Mouse (Mus musculus): ENCODE data around the gene Smpx. TPM values are rescaled to one million over a fixed set of nuclear protein-coding genes. Genes with fewer than 3 reads are reported as not detected.

Gene Smpx
- polyA plus RNA-seq (2015; fragmentation: Nextera tagmentation; extraction: Ambion mirVana) = 2.0 and 5.3 TPM in 2 replicates

- H3K27me3 ChIP-seq = no peaks in the 10 kb centered on the region
- no peak within 1 kb of the TSS for H3K27ac ChIP-seq (replicated peaks)
- ATAC-seq (ENCODE audit: insufficient read depth) = no peak
- H3K9me3 ChIP-seq (replicated peaks) = no peaks in the 10 kb centered on the region
- no peak within 1 kb of the TSS for H3K4me3 ChIP-seq (replicated peaks)
- no peak within 1 kb of the TSS for H3K4me2 ChIP-seq
- WGBS (ENCODE audit: insufficient replicate concordance) = 46% methylated on average over 8 of the region's 8 CpGs
- H3K36me3 ChIP-seq (replicated peaks) = no peaks in the 10 kb centered on the region
- H3K9ac ChIP-seq = no peak within 1 kb of the TSS
- H3K4me1 ChIP-seq (replicated peaks) = no peaks in the 10 kb centered on the region
Measured at GRCm38 (mm10) chrX:157698862-157699261, at the start of gene Smpx. Smpx (plus strand) TSS chrX:157698910.

- ATAC-seq (ENCODE audit: insufficient read depth) = no peak
- no peaks in the 10 kb centered on the region for H3K36me3 ChIP-seq (replicated peaks)
- H3K4me3 ChIP-seq (replicated peaks) = no peak overlapping the region
- no peak overlapping the region for H3K9ac ChIP-seq
- H3K27ac ChIP-seq (replicated peaks) = no peak overlapping the region
- no peak overlapping the region for H3K4me2 ChIP-seq
- no peaks in the 10 kb centered on the region for H3K27me3 ChIP-seq
- H3K9me3 ChIP-seq (replicated peaks) = no peaks in the 10 kb centered on the region
- H3K4me1 ChIP-seq (replicated peaks) = no peaks in the 10 kb centered on the region
Measured at GRCm38 (mm10) chrX:157655047-157655446, 43.7 kb upstream of the Smpx start.

- Histone ChIP-seq H3K4me1 (replicated peaks) (no peaks in the 10 kb centered on the region), H3K9me3 (replicated peaks) (no peaks in the 10 kb centered on the region), H3K36me3 (replicated peaks) (no peaks in the 10 kb centered on the region), H3K27ac (replicated peaks) (no peak overlapping the region), H3K4me3 (replicated peaks) (no peak overlapping the region), H3K27me3 (no peaks in the 10 kb centered on the region), H3K4me2 (no peak overlapping the region), H3K9ac (no peak overlapping the region)
- ATAC-seq (ENCODE audit: insufficient read depth) = no peak
Measured at GRCm38 (mm10) chrX:157657356-157657755, 41.4 kb upstream of the Smpx start.

GRCm38 (mm10) chrX:157671820-157672219 is 26.9 kb upstream of the Smpx start:
- Histone ChIP-seq H3K9ac (no peak overlapping the region), H3K27ac (replicated peaks) (no peak overlapping the region), H3K27me3 (no peaks in the 10 kb centered on the region), H3K36me3 (replicated peaks) (no peaks in the 10 kb centered on the region), H3K9me3 (replicated peaks) (no peaks in the 10 kb centered on the region), H3K4me2 (no peak overlapping the region), H3K4me3 (replicated peaks) (no peak overlapping the region), H3K4me1 (replicated peaks) (no peaks in the 10 kb centered on the region)
- WGBS (ENCODE audit: insufficient replicate concordance) = 55% methylated on average over 2 of the region's 2 CpGs
- no peak for ATAC-seq (ENCODE audit: insufficient read depth)

GRCm38 (mm10) chrX:157674667-157675350 is 23.9 kb upstream of the Smpx start:
- ATAC-seq (ENCODE audit: insufficient read depth) = 0 out of 2 replicates have a peak, but pooled peaks have one; percentile 37
- no peaks in the 10 kb centered on the region for H3K27me3 ChIP-seq
- no peak overlapping the region for H3K4me2 ChIP-seq
- no peak overlapping the region for H3K9ac ChIP-seq
- 51% methylated on average over 3 of the region's 3 CpGs for WGBS (ENCODE audit: insufficient replicate concordance)
- H3K4me1 ChIP-seq (replicated peaks) = no peaks in the 10 kb centered on the region
- H3K36me3 ChIP-seq (replicated peaks) = no peaks in the 10 kb centered on the region
- no peak overlapping the region for H3K4me3 ChIP-seq (replicated peaks)
- no peaks in the 10 kb centered on the region for H3K9me3 ChIP-seq (replicated peaks)
- H3K27ac ChIP-seq (replicated peaks) = no peak overlapping the region

GRCm38 (mm10) chrX:157691186-157691585 is 7.5 kb upstream of the Smpx start:
- no peak overlapping the region for H3K4me2 ChIP-seq
- no peak overlapping the region for H3K4me3 ChIP-seq (replicated peaks)
- no peak for ATAC-seq (ENCODE audit: insufficient read depth)
- no peak overlapping the region for H3K27ac ChIP-seq (replicated peaks)
- WGBS (ENCODE audit: insufficient replicate concordance) = 58% methylated on average over 4 of the region's 4 CpGs
- no peaks in the 10 kb centered on the region for H3K9me3 ChIP-seq (replicated peaks)
- no peaks in the 10 kb centered on the region for H3K27me3 ChIP-seq
- no peak overlapping the region for H3K9ac ChIP-seq
- H3K4me1 ChIP-seq (replicated peaks) = no peaks in the 10 kb centered on the region
- no peaks in the 10 kb centered on the region for H3K36me3 ChIP-seq (replicated peaks)

- Histone ChIP-seq H3K4me3 (replicated peaks) (no peak overlapping the region), H3K27ac (replicated peaks) (no peak overlapping the region), H3K9me3 (replicated peaks) (no peaks in the 10 kb centered on the region), H3K4me1 (replicated peaks) (no peaks in the 10 kb centered on the region), H3K27me3 (no peaks in the 10 kb centered on the region), H3K4me2 (no peak overlapping the region), H3K9ac (no peak overlapping the region), H3K36me3 (replicated peaks) (no peaks in the 10 kb centered on the region)
- ATAC-seq (ENCODE audit: insufficient read depth) = no peak
- 60% methylated on average over 5 of the region's 5 CpGs for WGBS (ENCODE audit: insufficient replicate concordance)
Measured at GRCm38 (mm10) chrX:157697591-157698135, 1.0 kb upstream of the Smpx start.

- Histone ChIP-seq H3K4me1 (replicated peaks) (no peaks in the 10 kb centered on the region), H3K4me2 (no peak overlapping the region), H3K9me3 (replicated peaks) (no peaks in the 10 kb centered on the region), H3K9ac (no peak overlapping the region), H3K27ac (replicated peaks) (no peak overlapping the region), H3K4me3 (replicated peaks) (no peak overlapping the region), H3K27me3 (no peaks in the 10 kb centered on the region), H3K36me3 (replicated peaks) (no peaks in the 10 kb centered on the region)
- ATAC-seq (ENCODE audit: insufficient read depth) = no peak
- 51% methylated on average over 2 of the region's 2 CpGs for WGBS (ENCODE audit: insufficient replicate concordance)
Measured at GRCm38 (mm10) chrX:157707236-157707635, 8.5 kb downstream of the Smpx start.

- H3K36me3 ChIP-seq (replicated peaks) = no peaks in the 10 kb centered on the region
- H3K4me1 ChIP-seq (replicated peaks) = no peaks in the 10 kb centered on the region
- H3K4me2 ChIP-seq = no peak overlapping the region
- no peaks in the 10 kb centered on the region for H3K27me3 ChIP-seq
- H3K27ac ChIP-seq (replicated peaks) = no peak overlapping the region
- no peak overlapping the region for H3K9ac ChIP-seq
- ATAC-seq (ENCODE audit: insufficient read depth) = no peak
- no peak overlapping the region for H3K4me3 ChIP-seq (replicated peaks)
- 43% methylated on average over 4 of the region's 4 CpGs for WGBS (ENCODE audit: insufficient replicate concordance)
- H3K9me3 ChIP-seq (replicated peaks) = no peaks in the 10 kb centered on the region
Measured at GRCm38 (mm10) chrX:157708616-157709280, 10.0 kb downstream of the Smpx start.

- Histone ChIP-seq H3K9me3 (replicated peaks) (no peaks in the 10 kb centered on the region), H3K9ac (no peak overlapping the region), H3K36me3 (replicated peaks) (no peaks in the 10 kb centered on the region), H3K4me2 (no peak overlapping the region), H3K27me3 (no peaks in the 10 kb centered on the region), H3K4me3 (replicated peaks) (no peak overlapping the region), H3K4me1 (replicated peaks) (no peaks in the 10 kb centered on the region), H3K27ac (replicated peaks) (no peak overlapping the region)
- WGBS (ENCODE audit: insufficient replicate concordance) = 44% methylated on average over 3 of the region's 3 CpGs
- ATAC-seq (ENCODE audit: insufficient read depth) = no peak
Measured at GRCm38 (mm10) chrX:157719907-157720306, 21.2 kb downstream of the Smpx start.

- no peaks in the 10 kb centered on the region for H3K27me3 ChIP-seq
- H3K4me1 ChIP-seq (replicated peaks) = no peaks in the 10 kb centered on the region
- no peaks in the 10 kb centered on the region for H3K36me3 ChIP-seq (replicated peaks)
- no peak overlapping the region for H3K27ac ChIP-seq (replicated peaks)
- no peak overlapping the region for H3K4me3 ChIP-seq (replicated peaks)
- no peak for ATAC-seq (ENCODE audit: insufficient read depth)
- H3K9me3 ChIP-seq (replicated peaks) = no peaks in the 10 kb centered on the region
- no peak overlapping the region for H3K9ac ChIP-seq
- no peak overlapping the region for H3K4me2 ChIP-seq
- 44% methylated on average over 7 of the region's 7 CpGs for WGBS (ENCODE audit: insufficient replicate concordance)
Measured at GRCm38 (mm10) chrX:157730622-157731341, 32.1 kb downstream of the Smpx start.

All from liver, embryonic 15.5 days (tissue).